Mouse (Mus musculus) CH12.LX (cell line): Measurements from ENCODE around the gene Ubc.

Source experiments
- CHD2 ChIP-seq: IDR thresholded peaks from 2 replicates; pipeline ENCODE4 v1.6.1; 2011; ENCODE audit warnings: low read length, improper control_type of control experiment
- EP300 ChIP-seq: IDR thresholded peaks from 2 replicates; pipeline ENCODE4 v1.6.1; 2011; ENCODE audit warnings: low read length, improper control_type of control experiment
- JUND ChIP-seq: conservative IDR thresholded peaks from 2 replicates; pipeline ENCODE4 v1.6.1; 2011; ENCODE audit warnings: low read depth, low read length, improper control_type of control experiment
- POLR2A ChIP-seq: IDR thresholded peaks from 2 replicates; pipeline ENCODE4 v1.6.1; 2011; ENCODE audit warnings: low read depth, mild to moderate bottlenecking, improper control_type of control experiment, low read length
- ZNF384 ChIP-seq: IDR thresholded peaks from 2 replicates; pipeline ENCODE4 v1.6.1; 2012; ENCODE audit warnings: low read depth, low read length, improper control_type of control experiment, inconsistent platforms

DNA sequence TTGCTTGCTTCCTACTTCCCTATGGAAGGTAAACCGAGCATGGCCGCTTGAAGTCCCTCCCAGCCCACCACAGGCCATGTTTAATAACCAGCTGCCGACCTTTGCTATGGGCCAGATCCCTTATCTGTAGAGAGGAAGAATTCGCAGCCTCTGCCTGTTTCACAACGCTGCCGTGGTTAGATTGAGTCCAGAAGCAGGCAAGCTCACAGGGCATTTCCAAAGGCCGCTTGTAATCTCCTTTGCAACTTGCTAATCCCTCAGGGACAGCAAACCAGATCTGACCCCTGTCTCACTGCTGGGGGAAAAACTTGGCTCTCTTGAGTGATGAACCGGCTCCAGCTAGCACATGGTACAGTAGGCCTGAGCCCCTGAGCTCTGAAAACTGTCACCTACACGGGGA, 53.0 kb downstream of the Ubc start:
- TF ChIP-seq ZNF384 (no peak), EP300 (no peak), JUND (no peak), CHD2 (no peak), POLR2A (no peak)
